In the genomic region with DNA sequence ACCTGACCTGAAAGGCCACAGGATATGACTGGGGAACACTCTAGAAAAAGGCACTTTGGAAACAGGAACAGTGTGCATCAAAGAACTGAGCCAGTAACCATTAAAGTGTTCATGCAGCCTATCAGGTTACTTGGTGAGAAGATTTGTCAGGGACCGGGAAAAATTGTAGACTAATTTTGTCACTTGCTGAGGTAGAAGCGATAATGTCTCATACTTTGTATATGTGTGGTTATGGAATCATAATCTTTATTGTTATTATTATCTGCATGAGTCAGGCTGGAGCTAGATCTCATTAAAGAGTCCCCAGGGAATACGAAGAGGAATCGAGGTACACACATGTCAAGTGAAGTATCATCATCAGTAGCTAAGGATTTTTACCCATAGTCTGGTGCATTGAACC, we compare ENCODE assay signal across 24 mouse cellular contexts. TPM values are rescaled to one million over a fixed set of nuclear protein-coding genes. Genes with fewer than 3 reads are reported as not detected.
DNase-seq lines count a peak whose midpoint lies in the region; ATAC-seq and TF ChIP-seq lines count a peak whose summit lies in the region.
"Had no signal": no experiment of that assay in that cellular context is flagged by ENCODE, and none has a peak within 500 bp of the region (broad histone marks: within the 10 kb centered on the region; RNA-seq: fewer than 3 reads in every experiment).

No protein-coding gene starts in this region.

- H3K9me3 ChIP-seq in heart, embryonic 12.5 days (replicated peaks), result no peaks in the 10 kb centered on the region
- H3K9me3 ChIP-seq in hindbrain, embryonic 14.5 days (ENCODE audit: control insufficient read depth, low read length), result no peaks in the 10 kb centered on the region
- H3K9me3 ChIP-seq: embryonic facial prominence, embryonic 13.5 days; embryonic facial prominence, embryonic 15.5 days; forebrain, embryonic 13.5 days; forebrain, embryonic 15.5 days had no signal

- no peak for TF ChIP-seq CTCF in gastrocnemius, adult 2 months (IDR thresholded peaks at IDR 0.05)
- no peak for TF ChIP-seq CTCF in heart, adult 2 months (IDR thresholded peaks at IDR 0.05)
- TF ChIP-seq CTCF in C2C12 (IDR thresholded peaks at IDR 0.05; ENCODE audit: control insufficient read depth, insufficient read depth, insufficient read length), result no peak

- H3K27me3 ChIP-seq in heart, adult 2 months (ENCODE audit: control insufficient read depth, insufficient read depth, low read length), result no peaks in the 10 kb centered on the region
- no peaks in the 10 kb centered on the region for H3K27me3 ChIP-seq in heart, embryonic 12.5 days (replicated peaks)
- H3K27me3 ChIP-seq in C2C12 (ENCODE audit: control insufficient read depth, insufficient read depth, insufficient read length) (no peaks in the 10 kb centered on the region), myocyte (ENCODE audit: control insufficient read depth, insufficient read depth, insufficient read length) (no peaks in the 10 kb centered on the region)
- H3K27me3 ChIP-seq in hindbrain, embryonic 14.5 days (ENCODE audit: control insufficient read depth, insufficient read depth, low read length), result no peaks in the 10 kb centered on the region
- H3K27me3 ChIP-seq: embryonic facial prominence, embryonic 13.5 days; embryonic facial prominence, embryonic 15.5 days; forebrain, embryonic 13.5 days; forebrain, embryonic 15.5 days had no signal

- no peak for TF ChIP-seq POLR2A in heart, adult 2 months (IDR thresholded peaks at IDR 0.05; ENCODE audit: insufficient read depth, low read depth, low read length)
- TF ChIP-seq POLR2A in myocyte (IDR thresholded peaks at IDR 0.05; ENCODE audit: insufficient read length, low read depth), result no peak

- no peak for DNase-seq in gastrocnemius, adult 2 months
- DNase-seq in gastrocnemius, postnatal 10 days, result no peak
- no peak for DNase-seq in heart, adult 2 months
- DNase-seq in cerebellum, adult 18-20 months, result no peak
- DNase-seq in hindbrain, embryonic 14.5 days (ENCODE audit: low spot score), result no peak
- DNase-seq: adrenal gland, adult 2 months; adrenal gland, postnatal 10 days; adrenal gland, postnatal 25 days; B cell, adult 2 months; cerebellum, adult 11-12 months; cerebellum, adult 8-10 months; cerebellum, adult 9-11 months; cerebellum, postnatal 14 days; cerebellum, postnatal 36 days; embryo, embryonic 11 days; forebrain, postnatal 0 days had no signal

- no peak for ATAC-seq in heart, embryonic 12.5 days (ENCODE audit: insufficient number of reproducible peaks, low FRiP score)
- no peak for ATAC-seq in hindbrain, embryonic 14.5 days (ENCODE audit: low FRiP score)
- ATAC-seq: forebrain, embryonic 13.5 days; forebrain, embryonic 15.5 days; forebrain, postnatal 0 days had no signal

- H3K36me3 ChIP-seq in heart, adult 2 months (ENCODE audit: control insufficient read depth, insufficient read depth, low read length), result peaks cover 5% of the 10 kb centered on the region
- H3K36me3 ChIP-seq in heart, embryonic 12.5 days, result no peaks in the 10 kb centered on the region
- H3K36me3 ChIP-seq in C2C12 (ENCODE audit: control insufficient read depth, insufficient read depth) (no peaks in the 10 kb centered on the region), myocyte (ENCODE audit: control insufficient read depth, insufficient read depth) (no peaks in the 10 kb centered on the region)
- no peaks in the 10 kb centered on the region for H3K36me3 ChIP-seq in hindbrain, embryonic 14.5 days (replicated peaks; ENCODE audit: control insufficient read depth, insufficient read depth)
- H3K36me3 ChIP-seq: embryonic facial prominence, embryonic 13.5 days; embryonic facial prominence, embryonic 15.5 days; forebrain, embryonic 15.5 days had no signal

- no peak overlapping the region for H3K9ac ChIP-seq in heart, adult 2 months (ENCODE audit: low read depth, low read length)
- no peak overlapping the region for H3K9ac ChIP-seq in heart, embryonic 12.5 days
- no peak overlapping the region for H3K9ac ChIP-seq in hindbrain, embryonic 14.5 days
- H3K9ac ChIP-seq: embryonic facial prominence, embryonic 13.5 days; embryonic facial prominence, embryonic 15.5 days; forebrain, embryonic 13.5 days; forebrain, embryonic 15.5 days; forebrain, postnatal 0 days had no signal

- H3K4me2 ChIP-seq in heart, embryonic 12.5 days, result no peak overlapping the region
- peak overlapping the region; percentile 64 for H3K4me2 ChIP-seq in myocyte (ENCODE audit: low read depth)
- H3K4me2 ChIP-seq in hindbrain, embryonic 14.5 days (replicated peaks), result no peak overlapping the region
- H3K4me2 ChIP-seq: embryonic facial prominence, embryonic 13.5 days; embryonic facial prominence, embryonic 15.5 days; forebrain, embryonic 13.5 days; forebrain, embryonic 15.5 days had no signal

- no peak overlapping the region for H3ac ChIP-seq in C2C12 (ENCODE audit: control insufficient read depth, insufficient read length, low read depth)
- no peak overlapping the region for H3ac ChIP-seq in myocyte (ENCODE audit: control insufficient read depth, insufficient read length)

- TF ChIP-seq EP300 in heart, adult 2 months (IDR thresholded peaks at IDR 0.05; ENCODE audit: insufficient read depth, low read depth, low read length), result no peak

- H3K79me3 ChIP-seq in C2C12 (ENCODE audit: low read depth), result no peaks in the 10 kb centered on the region

- 66% methylated on average over 4 of the region's 4 CpGs for WGBS in heart, adult 2 months
- 76% methylated on average over 4 of the region's 4 CpGs for WGBS in heart, embryonic 12.5 days
- 81% methylated on average over 4 of the region's 4 CpGs for WGBS in hindbrain, embryonic 14.5 days

- peaks cover 18% of the 10 kb centered on the region for H3K4me1 ChIP-seq in heart, adult 2 months (ENCODE audit: control insufficient read depth, insufficient read depth, low read length)
- peaks cover 58% of the 10 kb centered on the region for H3K4me1 ChIP-seq in heart, embryonic 12.5 days (replicated peaks)
- peaks cover 6% of the 10 kb centered on the region; the same call in 1 of the 2 replicates for H3K4me1 ChIP-seq in hindbrain, embryonic 14.5 days (replicated peaks; ENCODE audit: control insufficient read depth, insufficient read depth, low read length)

- peak overlapping the region; percentile 62 for H3K27ac ChIP-seq in gastrocnemius, adult 2 months
- peak overlapping the region; percentile 31 for H3K27ac ChIP-seq in heart, adult 2 months
- H3K27ac ChIP-seq in heart, embryonic 12.5 days (ENCODE audit: poor library complexity, severe bottlenecking), result no peak overlapping the region
- H3K27ac ChIP-seq in hindbrain, embryonic 14.5 days, result no peak overlapping the region
- H3K27ac ChIP-seq: embryonic facial prominence, embryonic 13.5 days; embryonic facial prominence, embryonic 15.5 days; forebrain, embryonic 13.5 days; forebrain, embryonic 15.5 days had no signal

- intact Hi-C loops in gastrocnemius, adult 2 months (cut with DNase I), result no loop called here
- intact Hi-C loops in heart, adult 2 months (cut with DNase I), result no loop called here

- no peaks in the 10 kb centered on the region for H3K79me2 ChIP-seq in heart, adult 2 months (replicated peaks; ENCODE audit: control insufficient read depth, insufficient read depth, low read length)
- H3K79me2 ChIP-seq in C2C12 (ENCODE audit: control insufficient read depth, insufficient read depth) (no peaks in the 10 kb centered on the region), myocyte (ENCODE audit: control insufficient read depth, insufficient read depth) (no peaks in the 10 kb centered on the region)

- no peak overlapping the region for H3K4me3 ChIP-seq in gastrocnemius, adult 2 months
- H3K4me3 ChIP-seq in heart, adult 2 months, result no peak overlapping the region
- no peak overlapping the region for H3K4me3 ChIP-seq in heart, embryonic 12.5 days
- H3K4me3 ChIP-seq in C2C12 (ENCODE audit: insufficient read depth, poor library complexity, severe bottlenecking) (no peak overlapping the region), myocyte (no peak overlapping the region)
- no peak overlapping the region for H3K4me3 ChIP-seq in hindbrain, embryonic 14.5 days (replicated peaks; ENCODE audit: low read length)
- H3K4me3 ChIP-seq: embryonic facial prominence, embryonic 13.5 days; embryonic facial prominence, embryonic 15.5 days; forebrain, embryonic 13.5 days; forebrain, embryonic 15.5 days had no signal

TF ChIP-seq in C2C12, 6 proteins besides CTCF, POLR2A, EP300 and RAD21:
- peak; percentile 56 for TF ChIP-seq MAX (IDR thresholded peaks at IDR 0.05)
- TF ChIP-seq FOSL1 (IDR thresholded peaks at IDR 0.05; ENCODE audit: insufficient read depth, low read length, poor library complexity, severe bottlenecking), result peak; percentile 92
- TF ChIP-seq USF1 (IDR thresholded peaks at IDR 0.05; ENCODE audit: low read depth), result no peak

TF ChIP-seq in myocyte, 11 proteins besides CTCF, POLR2A, EP300 and RAD21:
- TF ChIP-seq MAX (IDR thresholded peaks at IDR 0.05; ENCODE audit: low read depth) (no peak), SRF (IDR thresholded peaks at IDR 0.05; ENCODE audit: control insufficient read depth, insufficient read length, low read depth) (no peak), CEBPB (IDR thresholded peaks at IDR 0.05; ENCODE audit: insufficient read depth, poor library complexity, severe bottlenecking) (no peak)

RNA-seq across cellular contexts. Expression of a gene that starts 21.5 kb away (rescaled TPM):
- 10 to 100 TPM; 18.3 to 50.1 TPM for total RNA-seq in gastrocnemius, adult 2 months (2021)
- 10 to 100 TPM; 29.2 to 30.5 TPM for total RNA-seq in gastrocnemius, postnatal 10 days (2021)
- total RNA-seq in heart, adult 2 months (2021), result 10 to 100 TPM; 21.0 to 32.4 TPM
- 10.5 and 19.5 TPM in 2 replicates for polyA plus RNA-seq in heart, adult 2 months (2012; rRNA removed)
- polyA plus RNA-seq in heart, embryonic 12.5 days (2016; fragmentation: Nextera tagmentation; extraction: Ambion mirVana), result 0.14 and 0.17 TPM in 2 replicates
- polyA plus RNA-seq in C2C12 (2012; fragmentation: generic; extraction: Trizol) (0.30 TPM), myocyte (2012; fragmentation: generic; extraction: Trizol) (3.9 TPM)
- polyA plus RNA-seq in hindbrain, embryonic 14.5 days (2014; fragmentation: Nextera tagmentation; extraction: Ambion mirVana), result 0.20 TPM in 1 of 2 replicates, not detected in the other
- total RNA-seq: adrenal gland, adult 2 months; adrenal gland, postnatal 25 days; MEL had no signal
- polyA plus RNA-seq: adrenal gland, adult 2 months; forebrain, embryonic 13.5 days; forebrain, embryonic 15.5 days; forebrain, postnatal 0 days had no signal

Comparison
In these comparisons a context has a peak if more than half of its experiments do, and no peak if none do; other contexts are left out.
1. H3K27ac ChIP-seq: peak in gastrocnemius, adult 2 months (single experiment) and heart, adult 2 months (single experiment); none in heart, embryonic 12.5 days (single experiment) and hindbrain, embryonic 14.5 days (single experiment).